Mouse (Mus musculus): ENCODE measurements around the gene Dlst. TPM values are rescaled to one million over a fixed set of nuclear protein-coding genes. Genes with fewer than 3 reads are reported as not detected.

Dlst gene
- polyA plus RNA-seq, 1 experiment from 2014 or later, result 63.2 TPM

GRCm38 (mm10) chr12:85091190-85091589 lies 19.4 kb upstream of the Dlst start:
- no peaks in the 10 kb centered on the region for H3K27me3 ChIP-seq (ENCODE audit: control insufficient read depth, insufficient read depth, low read length)
- TF ChIP-seq EP300 (optimal IDR thresholded peaks at IDR 0.05), result no peak
- no peak for TF ChIP-seq CTCF (IDR thresholded peaks at IDR 0.05; ENCODE audit: low read depth)
- H3K4me3 ChIP-seq (ENCODE audit: low read depth, low read length), result no peak overlapping the region
- DNase-seq (ENCODE audit: low spot score) (no peak), ATAC-seq (ENCODE audit: low FRiP score, low TSS enrichment) (no peak)
- whole genome bisulfite sequencing, result 82% methylated on average over 3 of the region's 3 CpGs
- no peaks in the 10 kb centered on the region for H3K4me1 ChIP-seq (replicated peaks; ENCODE audit: control insufficient read depth, insufficient read depth)
- no peak overlapping the region for H3K4me2 ChIP-seq (replicated peaks; ENCODE audit: low read depth)
- H3K9me3 ChIP-seq (ENCODE audit: control insufficient read depth, low read length), result no peaks in the 10 kb centered on the region
- H3K9ac ChIP-seq (ENCODE audit: low read length), result no peak overlapping the region
- H3K36me3 ChIP-seq (ENCODE audit: control insufficient read depth, insufficient read depth, low read length), result peaks cover 5% of the 10 kb centered on the region; the same call in 1 of the 2 replicates
- H3K27ac ChIP-seq (replicated peaks), result no peak overlapping the region

GRCm38 (mm10) chr12:85092214-85092613 lies 18.4 kb upstream of the Dlst start:
- ATAC-seq (ENCODE audit: low FRiP score, low TSS enrichment), result no peak
- DNase-seq (ENCODE audit: low spot score), result peak; percentile 68
- no peak overlapping the region for H3K27ac ChIP-seq (replicated peaks)
- no peaks in the 10 kb centered on the region for H3K4me1 ChIP-seq (replicated peaks; ENCODE audit: control insufficient read depth, insufficient read depth)
- WGBS, result 7% methylated on average over 3 of the region's 3 CpGs
- H3K9me3 ChIP-seq (ENCODE audit: control insufficient read depth, low read length), result no peaks in the 10 kb centered on the region
- H3K36me3 ChIP-seq (ENCODE audit: control insufficient read depth, insufficient read depth, low read length), result peaks cover 5% of the 10 kb centered on the region; the same call in 1 of the 2 replicates
- H3K9ac ChIP-seq (ENCODE audit: low read length), result no peak overlapping the region
- H3K27me3 ChIP-seq (ENCODE audit: control insufficient read depth, insufficient read depth, low read length), result no peaks in the 10 kb centered on the region
- H3K4me2 ChIP-seq (replicated peaks; ENCODE audit: low read depth), result no peak overlapping the region
- no peak overlapping the region for H3K4me3 ChIP-seq (ENCODE audit: low read depth, low read length)
- TF ChIP-seq CTCF (IDR thresholded peaks at IDR 0.05; ENCODE audit: low read depth) (peak; percentile 76), EP300 (optimal IDR thresholded peaks at IDR 0.05) (no peak)

GRCm38 (mm10) chr12:85094010-85094409 lies 16.6 kb upstream of the Dlst start:
- Histone ChIP-seq H3K4me1 (replicated peaks; ENCODE audit: control insufficient read depth, insufficient read depth) (no peaks in the 10 kb centered on the region), H3K9me3 (ENCODE audit: control insufficient read depth, low read length) (no peaks in the 10 kb centered on the region), H3K4me2 (replicated peaks; ENCODE audit: low read depth) (0 out of 2 replicates have a peak overlapping the region, but pooled peaks have one; percentile 8), H3K27me3 (ENCODE audit: control insufficient read depth, insufficient read depth, low read length) (no peaks in the 10 kb centered on the region), H3K4me3 (ENCODE audit: low read depth, low read length) (no peak overlapping the region), H3K36me3 (ENCODE audit: control insufficient read depth, insufficient read depth, low read length) (no peaks in the 10 kb centered on the region), H3K27ac (replicated peaks) (no peak overlapping the region), H3K9ac (ENCODE audit: low read length) (no peak overlapping the region)
- ATAC-seq (ENCODE audit: low FRiP score, low TSS enrichment), result peak; percentile 81
- TF ChIP-seq EP300 (optimal IDR thresholded peaks at IDR 0.05) (no peak), CTCF (IDR thresholded peaks at IDR 0.05; ENCODE audit: low read depth) (peak; percentile 34; the same call in 1 of the 2 replicates)
- WGBS, result 18% methylated on average over 14 of the region's 14 CpGs
- peak; percentile 53 for DNase-seq (ENCODE audit: low spot score)

- 0 out of 2 replicates have a peak overlapping the region, but pooled peaks have one; percentile 8 for H3K9ac ChIP-seq (ENCODE audit: low read length)
- H3K4me2 ChIP-seq (replicated peaks; ENCODE audit: low read depth), result no peak overlapping the region
- TF ChIP-seq EP300 (optimal IDR thresholded peaks at IDR 0.05) (no peak), CTCF (IDR thresholded peaks at IDR 0.05; ENCODE audit: low read depth) (no peak)
- WGBS, result 69% methylated on average over 10 of the region's 10 CpGs
- no peaks in the 10 kb centered on the region for H3K36me3 ChIP-seq (ENCODE audit: control insufficient read depth, insufficient read depth, low read length)
- DNase-seq (ENCODE audit: low spot score), result no peak
- H3K4me1 ChIP-seq (replicated peaks; ENCODE audit: control insufficient read depth, insufficient read depth), result no peaks in the 10 kb centered on the region
- ATAC-seq (ENCODE audit: low FRiP score, low TSS enrichment), result no peak
- no peak overlapping the region for H3K4me3 ChIP-seq (ENCODE audit: low read depth, low read length)
- H3K27ac ChIP-seq (replicated peaks), result 0 out of 2 replicates have a peak overlapping the region, but pooled peaks have one; percentile 2
- H3K9me3 ChIP-seq (ENCODE audit: control insufficient read depth, low read length), result no peaks in the 10 kb centered on the region
- no peaks in the 10 kb centered on the region for H3K27me3 ChIP-seq (ENCODE audit: control insufficient read depth, insufficient read depth, low read length)
Observed at GRCm38 (mm10) chr12:85094706-85095105, 15.9 kb upstream of the Dlst start.

GRCm38 (mm10) chr12:85095146-85095545 lies 15.5 kb upstream of the Dlst start:
- no peak overlapping the region for H3K27ac ChIP-seq (replicated peaks)
- WGBS, result 89% methylated on average over 11 of the region's 11 CpGs
- no peaks in the 10 kb centered on the region for H3K27me3 ChIP-seq (ENCODE audit: control insufficient read depth, insufficient read depth, low read length)
- TF ChIP-seq EP300 (optimal IDR thresholded peaks at IDR 0.05), result no peak
- no peak for TF ChIP-seq CTCF (IDR thresholded peaks at IDR 0.05; ENCODE audit: low read depth)
- no peaks in the 10 kb centered on the region for H3K4me1 ChIP-seq (replicated peaks; ENCODE audit: control insufficient read depth, insufficient read depth)
- H3K36me3 ChIP-seq (ENCODE audit: control insufficient read depth, insufficient read depth, low read length), result no peaks in the 10 kb centered on the region
- 0 out of 2 replicates have a peak overlapping the region, but pooled peaks have one; percentile 8 for H3K9ac ChIP-seq (ENCODE audit: low read length)
- DNase-seq (ENCODE audit: low spot score) (no peak), ATAC-seq (ENCODE audit: low FRiP score, low TSS enrichment) (no peak)
- H3K9me3 ChIP-seq (ENCODE audit: control insufficient read depth, low read length), result no peaks in the 10 kb centered on the region
- H3K4me3 ChIP-seq (ENCODE audit: low read depth, low read length), result no peak overlapping the region
- H3K4me2 ChIP-seq (replicated peaks; ENCODE audit: low read depth), result no peak overlapping the region

GRCm38 (mm10) chr12:85095859-85096258 lies 14.8 kb upstream of the Dlst start:
- H3K9me3 ChIP-seq (ENCODE audit: control insufficient read depth, low read length), result no peaks in the 10 kb centered on the region
- H3K36me3 ChIP-seq (ENCODE audit: control insufficient read depth, insufficient read depth, low read length), result no peaks in the 10 kb centered on the region
- TF ChIP-seq CTCF (IDR thresholded peaks at IDR 0.05; ENCODE audit: low read depth) (no peak), EP300 (optimal IDR thresholded peaks at IDR 0.05) (no peak)
- no peak overlapping the region for H3K27ac ChIP-seq (replicated peaks)
- no peaks in the 10 kb centered on the region for H3K27me3 ChIP-seq (ENCODE audit: control insufficient read depth, insufficient read depth, low read length)
- H3K4me2 ChIP-seq (replicated peaks; ENCODE audit: low read depth), result no peak overlapping the region
- WGBS, result 80% methylated on average over 7 of the region's 7 CpGs
- H3K4me3 ChIP-seq (ENCODE audit: low read depth, low read length), result no peak overlapping the region
- no peaks in the 10 kb centered on the region for H3K4me1 ChIP-seq (replicated peaks; ENCODE audit: control insufficient read depth, insufficient read depth)
- no peak overlapping the region for H3K9ac ChIP-seq (ENCODE audit: low read length)
- DNase-seq (ENCODE audit: low spot score), result no peak
- no peak for ATAC-seq (ENCODE audit: low FRiP score, low TSS enrichment)
